Mouse (Mus musculus): ENCODE results near the gene Als2.

The Als2 gene

GRCm38 (mm10) chr1:59236856-59237441 lies at the start of gene Als2:
Als2 (minus strand) TSS chr1:59237231.
- DNase-seq, result peak; percentile 95

DNA sequence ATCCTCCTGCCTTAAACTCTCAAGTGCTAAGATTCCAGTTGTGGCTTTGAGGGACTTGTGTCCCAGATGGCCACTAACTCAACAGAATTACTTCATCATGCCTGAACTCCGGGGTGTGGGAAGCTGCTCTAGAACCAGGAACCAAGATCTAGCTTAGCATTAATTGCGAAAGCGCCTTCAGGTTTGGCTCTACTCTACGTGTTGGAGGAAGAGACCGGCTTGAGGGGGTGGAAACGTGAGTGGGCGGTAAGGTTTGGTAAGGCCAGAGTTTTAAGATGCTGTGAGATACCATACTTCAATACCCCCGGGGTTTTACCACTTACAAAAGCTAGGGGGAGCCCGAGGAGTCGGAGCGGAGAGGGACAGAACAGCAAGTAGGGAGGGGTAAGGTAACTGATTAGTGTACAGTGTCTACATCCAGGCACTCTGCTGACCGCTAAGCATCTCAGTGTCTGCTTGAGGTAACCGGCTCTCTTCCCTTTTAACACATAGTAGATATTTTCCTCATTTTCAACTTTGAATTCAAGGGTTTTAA lies 49.4 kb upstream of the Als2 start:
- DNase-seq, result no peak

- DNase-seq, result no peak
These were observed 48.8 kb upstream of the Als2 start for GRCm38 (mm10) chr1:59285880-59286279.

GRCm38 (mm10) chr1:59272189-59272588 lies 35.2 kb upstream of the Als2 start:
- no peak for DNase-seq

- DNase-seq, result peak; percentile 5
These were observed 33.1 kb upstream of the Als2 start for GRCm38 (mm10) chr1:59269951-59270689.

DNA sequence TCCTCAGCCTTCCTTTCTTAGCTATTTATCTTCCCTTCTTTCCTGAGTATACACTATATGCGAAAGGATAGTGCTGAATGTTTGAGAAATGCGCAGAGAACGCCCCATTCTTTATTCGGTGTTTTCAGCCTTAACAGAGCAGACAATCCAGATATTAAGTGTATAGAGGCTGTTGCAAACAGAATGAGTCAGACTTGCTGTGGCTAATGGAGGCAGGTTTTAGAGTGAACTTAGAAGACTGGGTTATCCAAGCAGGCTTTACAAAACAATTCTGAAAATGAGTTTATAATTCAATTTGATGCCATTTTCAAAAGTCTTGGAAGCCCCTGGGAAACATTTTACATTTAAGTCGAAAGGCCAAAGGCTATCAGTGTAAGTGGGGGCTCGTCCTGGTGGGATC lies 32.4 kb upstream of the Als2 start:
- no peak for DNase-seq

- no peak for DNase-seq
These were observed 31.9 kb upstream of the Als2 start for GRCm38 (mm10) chr1:59268931-59269330.

GRCm38 (mm10) chr1:59257736-59258135 lies 20.7 kb upstream of the Als2 start:
- DNase-seq, result no peak

DNA sequence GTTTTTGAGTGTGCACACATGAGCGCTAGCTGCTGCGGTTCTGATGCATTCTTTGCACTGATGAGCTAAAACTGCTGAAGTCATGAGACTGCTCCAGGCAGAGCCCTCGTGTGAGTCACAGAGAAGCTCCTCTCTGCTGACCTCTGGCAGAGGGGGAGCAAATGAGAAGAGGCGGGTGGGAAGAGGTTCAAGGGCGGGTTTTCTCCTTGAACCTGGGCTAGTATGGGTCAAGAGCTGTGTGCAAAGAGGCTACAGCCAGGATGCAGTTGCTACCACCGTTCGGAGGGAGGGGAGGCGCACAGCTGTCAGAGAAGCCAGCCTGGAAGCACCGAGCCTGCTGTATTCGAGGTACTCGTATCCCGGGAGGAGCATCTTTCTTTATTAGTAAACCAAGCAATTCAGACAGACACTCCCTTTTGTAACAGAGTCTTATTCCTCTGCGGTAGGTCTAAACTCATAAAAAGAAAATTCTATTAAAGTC lies 19.8 kb upstream of the Als2 start, which contains the start of gene Cdk15:
TSS of gene Cdk15 (plus strand) at position 156 of the 481 bp plus-strand sequence.
- DNase-seq, result no peak

DNA sequence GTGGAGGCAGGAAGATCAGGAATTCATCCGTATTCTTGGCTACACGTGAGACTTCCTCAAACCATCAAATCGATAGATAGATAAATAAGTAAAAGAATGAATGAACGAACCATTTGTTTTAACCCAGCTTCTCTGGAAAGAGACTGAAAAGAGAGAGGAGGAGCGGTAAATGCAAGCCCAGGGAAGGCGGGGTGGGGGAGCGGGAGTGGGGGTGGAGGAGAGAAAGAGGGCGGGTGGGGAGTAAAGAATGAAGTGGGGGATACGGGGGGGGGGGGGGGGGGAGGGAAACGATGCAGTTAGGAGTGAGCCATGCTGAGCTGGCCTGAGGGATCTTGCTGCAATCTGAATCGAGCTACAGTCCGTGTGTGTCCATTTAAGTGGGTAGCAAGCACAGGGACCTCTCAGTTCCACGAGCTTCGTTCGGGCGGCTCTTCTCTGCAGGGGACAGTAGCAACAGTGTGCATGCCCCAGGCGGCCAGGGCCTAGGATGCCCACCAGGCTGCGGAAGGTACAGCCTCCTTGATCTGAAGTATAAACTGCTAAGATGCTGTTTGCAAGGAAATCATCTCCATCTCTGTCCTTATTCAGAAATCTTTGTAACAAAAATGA lies 16.4 kb upstream of the Als2 start:
- DNase-seq, result no peak

DNA sequence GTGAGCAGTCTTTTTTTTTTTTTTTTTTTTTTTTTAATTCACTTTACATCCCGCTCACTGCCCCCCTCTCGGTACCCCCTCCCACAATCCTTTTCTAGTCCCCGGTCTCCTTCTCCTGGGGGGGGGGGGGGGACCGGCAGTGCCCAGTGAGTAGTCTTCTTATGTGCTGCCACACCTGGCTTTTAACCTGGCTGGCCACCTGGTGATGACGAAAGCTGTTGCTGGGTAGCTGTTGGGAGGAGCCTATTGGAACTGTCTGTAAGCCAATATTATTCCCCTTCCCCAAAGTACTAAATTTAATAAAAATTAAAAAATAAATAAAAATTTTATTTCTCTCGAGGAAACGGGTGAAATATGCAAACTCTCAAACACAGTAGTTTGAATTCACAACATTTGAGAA lies 15.7 kb upstream of the Als2 start:
- peak; percentile 20 for DNase-seq

GRCm38 (mm10) chr1:59247602-59248001 lies 10.6 kb upstream of the Als2 start:
- peak; percentile 34 for DNase-seq

- DNase-seq, result no peak
These were observed 6.7 kb upstream of the Als2 start for GRCm38 (mm10) chr1:59243770-59244169.

- peak; percentile 83 for DNase-seq
These were observed 682 bp upstream of the Als2 start for GRCm38 (mm10) chr1:59237614-59238211.

DNA sequence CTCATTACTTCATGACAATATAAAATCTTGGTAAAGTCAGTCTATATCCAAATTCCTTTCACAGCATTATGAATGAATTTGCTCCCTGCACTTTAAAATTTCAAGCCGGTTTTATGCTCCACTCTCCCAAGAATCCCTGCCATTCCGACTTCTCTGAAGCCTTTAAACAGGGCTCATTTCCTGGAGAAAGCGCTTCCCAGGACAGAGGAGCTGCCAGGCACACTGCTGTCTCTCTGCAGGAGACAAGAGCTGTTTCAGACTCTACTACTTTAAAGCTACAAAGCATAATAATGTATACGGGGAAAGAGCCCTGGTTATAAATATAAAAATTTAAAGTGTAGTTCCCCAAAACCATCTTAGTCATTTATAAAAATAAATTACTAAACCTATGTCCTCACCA lies 7.8 kb downstream of the Als2 start:
- no peak for DNase-seq

- no peak for DNase-seq
These were observed 8.5 kb downstream of the Als2 start for GRCm38 (mm10) chr1:59228552-59228951.

DNA sequence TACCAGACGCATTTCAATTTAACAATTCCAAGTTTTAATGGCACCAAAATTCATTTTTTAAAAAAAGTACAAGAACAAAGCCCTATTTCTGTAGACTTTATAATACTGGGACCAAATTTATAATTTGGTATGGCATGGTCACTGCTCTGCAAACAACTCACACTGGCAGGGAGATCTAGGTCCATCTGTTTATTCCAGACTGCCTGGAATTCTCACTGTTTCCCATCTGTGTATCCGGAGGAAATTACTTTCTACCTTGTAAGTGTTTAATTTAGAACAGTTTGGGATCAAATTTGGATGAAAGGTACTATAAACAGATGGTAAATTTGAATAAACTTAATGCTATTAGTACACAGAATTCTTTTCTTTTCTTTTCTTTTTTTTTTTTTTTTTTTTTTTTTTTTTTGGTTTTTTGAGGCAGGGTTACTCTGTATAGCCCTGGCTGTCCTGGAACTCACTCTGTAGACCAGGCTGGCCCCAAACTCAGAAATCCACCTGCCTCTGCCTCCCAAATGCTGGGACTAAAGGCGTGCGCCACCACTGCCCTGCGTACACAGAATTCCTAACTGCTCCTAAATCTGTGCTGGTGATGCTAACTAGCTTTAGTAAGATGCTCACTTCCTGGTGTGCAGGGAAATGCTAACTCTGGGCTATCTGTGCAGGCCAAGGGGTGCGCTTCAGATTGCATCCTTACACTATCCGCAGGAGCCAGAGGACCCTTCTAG lies 14.8 kb downstream of the Als2 start:
- DNase-seq, result no peak

GRCm38 (mm10) chr1:59221591-59221990 lies 15.4 kb downstream of the Als2 start:
- no peak for DNase-seq

DNA sequence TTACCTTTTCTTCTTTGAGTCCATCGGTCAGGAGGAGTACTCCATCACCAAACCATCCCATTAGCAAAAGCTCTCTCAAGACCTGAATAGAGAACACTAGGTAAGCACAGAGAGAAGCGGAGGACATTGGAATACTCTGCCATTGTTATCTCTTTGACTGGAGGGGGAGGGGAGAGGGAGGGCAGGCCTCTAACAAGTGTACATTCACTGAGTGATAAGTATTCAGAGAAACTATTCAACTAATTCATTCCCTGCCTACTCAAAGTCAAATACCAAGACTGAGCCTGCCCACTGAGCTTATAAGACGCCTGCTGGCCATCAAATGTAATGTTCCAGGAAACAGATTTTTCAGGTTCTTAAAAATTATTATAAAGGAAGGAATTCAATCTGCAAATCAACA lies 16.7 kb downstream of the Als2 start:
- DNase-seq, result no peak

GRCm38 (mm10) chr1:59215446-59215845 lies 21.6 kb downstream of the Als2 start:
- no peak for DNase-seq

GRCm38 (mm10) chr1:59212951-59213350 lies 24.1 kb downstream of the Als2 start:
- no peak for DNase-seq

DNA sequence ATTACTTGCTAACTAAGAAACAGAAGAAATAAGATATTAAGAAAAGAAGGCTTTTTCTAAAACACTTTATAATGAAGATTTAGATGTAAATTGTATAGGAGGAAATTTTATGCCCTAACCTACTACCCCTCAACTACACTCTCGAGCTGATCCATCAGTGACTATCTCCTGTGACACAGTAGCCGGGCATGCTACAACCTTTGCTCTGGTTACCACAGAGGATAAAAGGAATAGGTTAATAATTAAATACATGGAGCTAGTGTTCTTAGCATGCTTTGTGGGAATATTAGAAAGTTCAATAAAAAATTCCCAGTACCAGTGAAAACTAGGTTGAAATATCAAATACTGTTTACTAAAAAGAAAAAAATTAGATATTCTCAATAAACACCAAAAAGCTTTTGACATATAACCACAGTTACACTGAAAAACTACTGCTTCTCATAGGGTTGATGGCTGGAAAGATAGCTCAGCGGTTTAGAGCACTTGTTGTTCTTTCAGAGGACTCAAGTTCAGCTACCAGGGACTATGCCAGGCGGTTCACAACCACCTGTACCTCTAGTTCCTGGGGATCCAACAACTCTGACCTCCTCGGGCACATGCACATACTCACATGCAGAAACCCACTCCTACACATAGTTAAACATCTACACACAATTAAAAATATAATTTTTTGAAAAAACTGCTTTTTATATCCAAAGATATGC lies 24.8 kb downstream of the Als2 start:
- DNase-seq, result peak; percentile 61
